Mouse (Mus musculus) midbrain, postnatal 0 days (tissue): Measurements from ENCODE around the gene Hnrnpc. TPM values are rescaled to one million over a fixed set of nuclear protein-coding genes. Genes with fewer than 3 reads are reported as not detected.
"Not testable (repeated sequence)": the region's sequence is repeated elsewhere in the genome, so short reads cannot be mapped to it uniquely, and the experiment has no call there.

Source experiments
- ATAC-seq: fragments of 200-750 bp; cut with Nextera tagmentation; 2 replicates; pipeline ENCODE4 v1.8.0; 2017; ENCODE audit warnings: moderate number of reproducible peaks, mild to moderate bottlenecking, moderate TSS enrichment, moderate library complexity; ENCODE audit not compliant: low FRiP score
- DNase-seq: peaks from one replicate; pipeline ENCODE4 v3.0.0-alpha.2; 2015; ENCODE audit warnings: low spot score
- H3K27ac ChIP-seq: fragments of 300-500 bp; sonication (generic); 2 replicates; pipeline ENCODE4 v1.5.1; 2014; ENCODE audit warnings: low read depth, mild to moderate bottlenecking, low read length, mixed read lengths
- H3K27me3 ChIP-seq: fragments of 300-500 bp; sonication (generic); 2 replicates; pipeline ENCODE4 v1.6.1; 2014; ENCODE audit warnings: low read length, control low read depth, mixed read lengths; ENCODE audit not compliant: insufficient read depth
- H3K36me3 ChIP-seq: fragments of 300-500 bp; sonication (generic); 2 replicates; pipeline ENCODE4 v1.6.1; 2014; ENCODE audit warnings: low read length, control low read depth, mixed read lengths; ENCODE audit not compliant: insufficient read depth
- H3K4me1 ChIP-seq: fragments of 300-500 bp; sonication (generic); 2 replicates; pipeline ENCODE4 v1.6.1; 2014; ENCODE audit warnings: mild to moderate bottlenecking, control low read depth, antibody characterized with exemption, low read length, mixed read lengths; ENCODE audit not compliant: insufficient read depth
- H3K4me2 ChIP-seq: fragments of 300-500 bp; sonication (generic); 2 replicates; pipeline ENCODE4 v1.6.1; 2014; ENCODE audit warnings: low read depth, mild to moderate bottlenecking, low read length, mixed read lengths; ENCODE audit not compliant: poor library complexity, severe bottlenecking
- H3K4me3 ChIP-seq: fragments of 300-500 bp; sonication (generic); 2 replicates; pipeline ENCODE4 v1.5.1; 2014; ENCODE audit warnings: low read depth, mild to moderate bottlenecking, low read length, moderate library complexity
- H3K9ac ChIP-seq: fragments of 300-500 bp; sonication (generic); replicated peaks from 2 replicates; pipeline ENCODE4 v1.6.1; 2014; ENCODE audit warnings: mild to moderate bottlenecking, low read length, moderate library complexity, mixed read lengths; ENCODE audit not compliant: poor library complexity, severe bottlenecking
- H3K9me3 ChIP-seq: fragments of 300-500 bp; sonication (generic); 2 replicates; pipeline ENCODE4 v1.6.1; 2016; ENCODE audit warnings: low read length, control low read depth
- CTCF ChIP-seq: IDR thresholded peaks from 2 replicates; pipeline ENCODE4 v1.5.1; 2016; ENCODE audit warnings: antibody characterized with exemption, mild to moderate bottlenecking
- WGBS: fragments of 180-500 bp; shearing (Covaris S2); extraction: QIAGEN DNeasy Blood & Tissue Kit; methylation state at CpG from one replicate; pipeline ENCODE4 v1.1.7; 2014; 5-methylcytosine and 5-hydroxymethylcytosine counted together
- polyA plus RNA-seq: library from polyadenylated mRNA; unstranded; fragments of >200 nt; fragmentation: Nextera tagmentation; extraction: Ambion mirVana; gene quantifications from 2 replicates; pipeline ENCODE4 v1.2.1, GENCODE M21; 2015
- total RNA-seq: library from RNA; depleted of rRNA; stranded (reverse); fragments of >200 nt; gene quantifications from 2 replicates; pipeline ENCODE4 v1.2.3, GENCODE M21; 2014

Hnrnpc gene
- total and polyA plus RNA-seq, 2 experiments from 2014 or later = 57.6 to 258 TPM

GRCm38 (mm10) chr14:52100170-52100960 is 3.5 kb downstream of the Hnrnpc start:
- ATAC-seq = no peak
- no peak overlapping the region for H3K27ac ChIP-seq
- H3K9me3 ChIP-seq = no peaks in the 10 kb centered on the region
- H3K27me3 ChIP-seq = no peaks in the 10 kb centered on the region
- no peaks in the 10 kb centered on the region for H3K4me1 ChIP-seq
- 75% methylated on average over 5 of the region's 5 CpGs for WGBS
- no peak for DNase-seq
- no peak overlapping the region for H3K4me3 ChIP-seq
- H3K9ac ChIP-seq = no peak overlapping the region
- peaks cover 9% of the 10 kb centered on the region; the same call in 1 of the 2 replicates for H3K36me3 ChIP-seq
- TF ChIP-seq CTCF = no peak
- H3K4me2 ChIP-seq = peak overlapping the region; percentile 18; the same call in 1 of the 2 replicates

- DNase-seq (no peak), ATAC-seq (no peak)
- Histone ChIP-seq H3K4me3 (no peak overlapping the region), H3K9me3 (no peaks in the 10 kb centered on the region), H3K36me3 (peaks cover 9% of the 10 kb centered on the region; the same call in 1 of the 2 replicates), H3K27ac (no peak overlapping the region), H3K4me1 (no peaks in the 10 kb centered on the region), H3K4me2 (no peak overlapping the region), H3K9ac (no peak overlapping the region), H3K27me3 (no peaks in the 10 kb centered on the region)
- WGBS = 77% methylated on average over 2 of the region's 2 CpGs
- no peak for TF ChIP-seq CTCF
Measured at GRCm38 (mm10) chr14:52099563-52099962, 4.3 kb downstream of the Hnrnpc start.

DNA sequence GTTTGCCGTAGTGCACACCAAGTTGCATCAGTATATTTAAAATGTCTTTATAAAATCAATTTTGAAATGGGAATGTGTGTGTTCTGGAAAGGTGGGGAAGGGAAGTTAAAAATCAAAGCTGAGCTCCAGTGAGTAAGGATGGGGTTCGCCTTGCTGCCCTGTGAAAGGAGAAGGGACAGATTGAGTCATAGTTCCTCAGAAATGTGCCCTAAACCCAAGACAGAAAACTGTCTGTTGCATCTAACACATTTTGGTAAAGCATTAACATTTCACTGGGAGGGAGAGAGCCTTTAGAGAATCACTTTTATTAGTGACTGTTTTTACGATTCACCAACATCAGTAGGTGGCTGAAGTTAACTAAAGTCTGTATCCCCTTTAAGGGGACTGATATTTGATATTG is 5.4 kb downstream of the Hnrnpc start:
- H3K4me2 ChIP-seq, H3K27me3 ChIP-seq, H3K4me1 ChIP-seq, H3K4me3 ChIP-seq, ATAC-seq, H3K36me3 ChIP-seq, H3K9me3 ChIP-seq, H3K27ac ChIP-seq, H3K9ac ChIP-seq, DNase-seq: not testable (repeated sequence)
- WGBS = 82% methylated on average over 3 of the region's 3 CpGs

- 96% methylated on average over 3 of the region's 3 CpGs for WGBS
- H3K27ac ChIP-seq, ATAC-seq: not testable (repeated sequence)
Measured at GRCm38 (mm10) chr14:52097191-52097590, 6.6 kb downstream of the Hnrnpc start.

GRCm38 (mm10) chr14:52094533-52094932 is 9.3 kb downstream of the Hnrnpc start:
- Histone ChIP-seq H3K27me3 (no peaks in the 10 kb centered on the region), H3K27ac (no peak overlapping the region), H3K4me2 (no peak overlapping the region), H3K36me3 (peaks cover 13% of the 10 kb centered on the region; the same call in 1 of the 2 replicates), H3K4me3 (no peak overlapping the region), H3K9ac (no peak overlapping the region), H3K4me1 (no peaks in the 10 kb centered on the region), H3K9me3 (no peaks in the 10 kb centered on the region)
- WGBS = 84% methylated on average over 1 of the region's 1 CpGs
- DNase-seq (no peak), ATAC-seq (no peak)
- TF ChIP-seq CTCF = no peak

More at GRCm38 (mm10) chr14:52097191-52097590, 6.6 kb downstream of the Hnrnpc start:
- H3K36me3 ChIP-seq, H3K4me1 ChIP-seq, DNase-seq, H3K4me2 ChIP-seq, H3K27me3 ChIP-seq, H3K4me3 ChIP-seq, H3K9ac ChIP-seq, H3K9me3 ChIP-seq: not testable (repeated sequence)

DNA sequence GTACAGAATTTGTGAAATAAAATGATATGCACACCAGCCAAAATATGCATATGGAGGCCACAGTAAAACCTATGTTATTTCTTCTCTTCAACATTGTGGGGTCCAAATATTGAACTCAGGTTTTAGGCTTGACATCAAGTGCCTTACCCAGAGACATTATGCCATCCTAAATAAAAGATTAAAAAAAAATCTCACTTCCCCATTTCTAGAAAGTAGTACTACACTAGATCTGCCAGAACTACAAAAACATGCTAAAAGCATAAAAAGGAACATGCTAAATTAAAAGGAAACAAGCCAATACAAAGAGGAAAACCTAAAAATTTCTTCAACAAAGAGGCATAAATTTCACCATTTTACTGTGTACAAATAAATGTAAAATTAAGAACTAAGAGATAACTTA is 20.7 kb downstream of the Hnrnpc start:
- Histone ChIP-seq H3K27ac (no peak overlapping the region), H3K4me1 (no peaks in the 10 kb centered on the region), H3K9me3 (no peaks in the 10 kb centered on the region), H3K4me3 (no peak overlapping the region), H3K27me3 (no peaks in the 10 kb centered on the region), H3K9ac (no peak overlapping the region), H3K4me2 (no peak overlapping the region), H3K36me3 (peaks cover 14% of the 10 kb centered on the region)
- no peak for TF ChIP-seq CTCF
- ATAC-seq (no peak), DNase-seq (no peak)
